Mouse (Mus musculus): ENCODE measurements around the gene Kcnma1.

DNA sequence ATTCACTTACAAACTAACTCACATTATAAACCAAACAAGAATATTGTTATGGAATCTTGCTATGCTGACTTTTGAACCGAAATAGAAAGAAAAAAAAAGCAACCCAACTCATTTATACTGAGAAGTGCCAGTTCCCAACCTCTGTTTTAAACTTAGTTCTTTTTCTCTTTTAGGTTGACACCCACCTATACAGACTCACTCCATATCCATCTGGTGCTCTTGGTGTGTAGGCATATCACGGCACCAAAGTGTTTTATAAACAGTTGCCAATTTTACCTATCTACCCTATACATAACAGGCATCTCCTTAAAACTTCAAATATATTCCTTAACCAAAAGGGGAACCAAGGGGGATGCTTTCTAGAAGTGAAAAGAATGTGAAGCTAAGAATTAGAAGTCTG, 393.6 kb downstream of the Kcnma1 start:
- no peak for TF ChIP-seq CTCF (IDR thresholded peaks at IDR 0.05; ENCODE audit: low read depth)
- TF ChIP-seq EP300 (IDR thresholded peaks at IDR 0.05; ENCODE audit: low read depth), result no peak
